Mouse (Mus musculus): ENCODE data around the gene Afm. TPM values are rescaled to one million over a fixed set of nuclear protein-coding genes. Genes with fewer than 3 reads are reported as not detected.

Gene Afm
- total RNA-seq, 4 experiments from 2014 or later = not detected

Other genes starting within 250 kb of the Afm start
- gene Ankrd17, start 152.4 kb upstream of the Afm start, total RNA-seq (2022) = 10 to 100 TPM; 59.6 to 66.5 (median 64.5) TPM
- gene Gm9958, start 151.7 kb upstream of the Afm start, total RNA-seq (2022) = under 1 TPM; 0.43 to 1.00 (median 0.73) TPM
- under 1 TPM in 2 of 4 experiments, not detected in 2; 0.25 to 0.28 TPM for gene Alb, start 58.0 kb upstream of the Afm start, total RNA-seq (2022)
- gene Afp, start 28.2 kb upstream of the Afm start, total RNA-seq (2022) = not detected
- gene 5830473C10Rik, start 42.2 kb downstream of the Afm start, total RNA-seq (2022) = not detected
- not detected for gene Rassf6, start 121.7 kb downstream of the Afm start, total RNA-seq (2022)
- gene Cxcl5, start 240.4 kb downstream of the Afm start, total RNA-seq (2022) = under 1 TPM in 2 of 4 experiments, not detected in 2; 0.14 to 0.16 TPM
- gene Ppbp, start 249.6 kb downstream of the Afm start, total RNA-seq (2022) = 10 to 100 TPM; 10.5 to 27.1 (median 17.0) TPM

All from heart, adult 8-10 months (tissue).